Mouse (Mus musculus): ENCODE data around the gene Ube2ql1.
A peak's percentile ranks its signal among the peaks of the same experiment; 100 is the strongest.

Ube2ql1 gene

GRCm38 (mm10) chr13:69707496-69707895, 32.2 kb downstream of the Ube2ql1 start:
- DNase-seq (ENCODE audit: low spot score) = no peak

GRCm38 (mm10) chr13:69706919-69707318, 32.8 kb downstream of the Ube2ql1 start:
- no peak for DNase-seq (ENCODE audit: low spot score)

- no peak for DNase-seq (ENCODE audit: low spot score)
Measured at GRCm38 (mm10) chr13:69703505-69703904, 36.2 kb downstream of the Ube2ql1 start.

- DNase-seq (ENCODE audit: low spot score) = no peak
Measured at GRCm38 (mm10) chr13:69701397-69701796, 38.3 kb downstream of the Ube2ql1 start.

GRCm38 (mm10) chr13:69700827-69701226, 38.9 kb downstream of the Ube2ql1 start:
- no peak for DNase-seq (ENCODE audit: low spot score)

DNA sequence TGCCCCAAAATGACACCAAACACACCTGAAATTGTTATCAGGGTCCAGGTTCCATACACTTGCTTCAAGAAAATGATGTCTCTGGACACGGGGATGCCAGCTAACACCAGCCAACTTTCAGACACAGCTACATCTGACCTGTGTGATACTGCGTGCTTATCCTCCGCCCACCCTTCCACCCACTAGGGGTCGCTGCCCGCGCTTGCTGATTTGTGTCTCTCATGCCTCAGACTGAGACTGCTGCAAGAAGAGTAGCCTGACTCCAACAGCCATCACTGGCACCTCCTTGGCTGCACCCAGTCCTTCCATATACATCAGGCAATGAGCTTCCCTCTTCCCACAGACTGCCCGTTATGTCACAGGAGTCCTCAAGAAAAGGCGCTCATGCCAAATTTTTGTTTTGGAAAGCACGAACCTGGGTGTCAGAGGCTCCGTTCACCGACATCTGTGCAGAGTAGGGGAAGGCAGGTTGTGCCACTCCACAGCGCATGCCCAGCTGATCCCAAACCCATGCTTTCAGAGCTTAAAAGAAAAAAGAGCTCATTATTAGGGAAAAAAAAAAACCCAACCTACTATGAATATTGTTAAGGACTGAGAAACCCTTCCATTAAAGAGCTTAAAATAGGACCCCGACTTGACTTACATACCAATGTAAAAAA, 43.2 kb downstream of the Ube2ql1 start:
- peak; percentile 79 for DNase-seq (ENCODE audit: low spot score)

GRCm38 (mm10) chr13:69691074-69691473, 48.6 kb downstream of the Ube2ql1 start:
- peak; percentile 46 for DNase-seq (ENCODE audit: low spot score)

- no peak for DNase-seq (ENCODE audit: low spot score)
Measured at GRCm38 (mm10) chr13:69687023-69687422, 52.7 kb downstream of the Ube2ql1 start.

GRCm38 (mm10) chr13:69685406-69685818, 54.3 kb downstream of the Ube2ql1 start:
- no peak for DNase-seq (ENCODE audit: low spot score)

DNA sequence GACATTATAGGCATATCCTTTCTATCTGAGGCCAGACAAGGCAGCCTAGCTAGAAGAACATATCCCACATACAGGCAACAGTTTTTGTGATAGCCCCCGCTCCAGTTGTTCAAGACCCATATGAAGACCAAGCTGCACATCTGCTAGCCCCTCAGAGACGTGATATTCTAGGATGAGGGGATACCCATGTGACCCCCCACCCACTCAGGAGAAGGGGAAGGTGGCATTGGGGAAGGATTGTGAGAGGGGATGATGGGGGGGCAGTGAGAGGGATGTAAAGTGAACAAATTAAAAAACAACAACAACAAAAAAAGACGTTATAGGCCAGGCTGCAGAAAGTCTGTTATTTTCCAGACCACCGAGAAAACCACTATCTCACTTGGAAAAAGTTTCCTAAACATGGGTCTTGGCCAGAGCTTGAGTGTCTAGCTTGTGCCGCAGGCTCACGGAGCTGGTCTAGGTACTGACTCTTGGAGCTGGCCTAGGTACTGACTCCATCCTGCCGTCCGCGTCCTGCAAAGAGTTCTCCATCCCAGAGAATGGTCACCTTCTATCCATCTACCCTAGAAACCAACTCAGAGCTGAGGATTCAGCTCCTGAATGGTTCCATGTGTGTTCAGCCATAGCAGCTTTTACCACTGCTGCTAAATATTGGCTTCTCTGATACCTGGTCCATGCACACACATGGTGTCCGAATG, 65.6 kb downstream of the Ube2ql1 start:
- no peak for DNase-seq (ENCODE audit: low spot score)

- DNase-seq (ENCODE audit: low spot score) = no peak
Measured at GRCm38 (mm10) chr13:69673197-69673920, 66.3 kb downstream of the Ube2ql1 start.

DNA sequence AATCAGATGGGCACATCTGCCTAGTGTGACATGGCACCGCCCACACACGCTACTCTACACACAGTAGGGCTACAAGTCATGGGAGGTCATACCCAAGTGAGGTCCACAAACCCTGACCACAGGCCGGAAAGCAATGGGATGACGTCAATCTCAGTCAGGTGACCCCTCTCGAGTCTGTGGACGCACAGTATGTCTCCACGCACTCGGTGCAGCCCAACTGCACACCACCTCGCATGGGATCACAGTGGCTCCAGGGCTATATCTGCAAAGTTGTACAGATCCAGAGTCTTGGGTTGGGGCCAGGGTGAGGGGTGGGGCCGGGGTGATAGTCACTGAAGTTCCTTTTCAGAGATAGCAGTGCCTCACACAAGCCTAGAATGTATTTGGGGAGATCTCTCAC, 67.1 kb downstream of the Ube2ql1 start:
- DNase-seq (ENCODE audit: low spot score) = no peak

DNA sequence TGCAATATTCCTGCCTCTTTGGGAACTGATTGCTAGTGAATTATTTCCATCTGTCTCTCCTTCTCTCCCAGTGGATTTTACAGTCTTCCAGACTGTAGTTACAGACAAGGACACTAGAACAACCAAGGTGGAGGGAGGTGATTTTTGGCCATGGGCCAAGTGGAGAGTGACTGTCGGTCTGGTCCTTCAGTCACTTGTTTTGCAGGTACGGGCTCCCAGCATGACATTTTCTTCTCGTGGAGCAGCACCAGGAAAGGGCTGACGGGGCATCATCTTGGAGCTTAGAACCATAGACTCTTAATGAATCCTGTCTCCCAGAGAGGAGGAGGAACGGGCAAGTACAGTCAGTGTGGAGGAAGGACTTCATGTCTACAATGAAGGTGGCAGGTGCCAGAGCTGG, 67.6 kb downstream of the Ube2ql1 start:
- DNase-seq (ENCODE audit: low spot score) = no peak

GRCm38 (mm10) chr13:69654508-69654907, 85.2 kb downstream of the Ube2ql1 start:
- no peak for DNase-seq (ENCODE audit: low spot score)
